Mouse (Mus musculus) lung, embryonic 16.5 days (tissue): Measurements from ENCODE around the gene Pmfbp1. TPM values are rescaled to one million over a fixed set of nuclear protein-coding genes. Genes with fewer than 3 reads are reported as not detected.
A peak's percentile ranks its signal among the peaks of the same experiment; 100 is the strongest.

ENCODE experiments used
- ATAC-seq: fragments of 200-750 bp; cut with Nextera tagmentation; 2 replicates; pipeline ENCODE4 v1.8.0; 2017; ENCODE audit warnings: low read depth, mild to moderate bottlenecking, moderate library complexity
- H3K27ac ChIP-seq: fragments of 300-500 bp; sonication (generic); 2 replicates; pipeline ENCODE4 v1.5.1; 2014; ENCODE audit warnings: mild to moderate bottlenecking, control low read depth, low read length
- H3K27me3 ChIP-seq: fragments of 300-500 bp; sonication (generic); 2 replicates; pipeline ENCODE4 v1.6.1; 2014; ENCODE audit warnings: low read depth, low read length, mixed read lengths; ENCODE audit not compliant: control insufficient read depth, insufficient read depth
- H3K36me3 ChIP-seq: fragments of 300-500 bp; sonication (generic); 2 replicates; pipeline ENCODE4 v1.6.1; 2014; ENCODE audit warnings: low read length; ENCODE audit not compliant: control insufficient read depth, insufficient read depth
- H3K4me1 ChIP-seq: fragments of 300-500 bp; sonication (generic); replicated peaks from 2 replicates; pipeline ENCODE4 v1.6.1; 2014; ENCODE audit warnings: low read length, mixed read lengths; ENCODE audit not compliant: control insufficient read depth, insufficient read depth
- H3K4me2 ChIP-seq: fragments of 300-500 bp; sonication (generic); 2 replicates; pipeline ENCODE4 v1.6.1; 2014; ENCODE audit warnings: low read depth, low read length, control low read depth
- H3K4me3 ChIP-seq: fragments of 300-500 bp; sonication (generic); 2 replicates; pipeline ENCODE4 v1.5.1; 2014; ENCODE audit warnings: mild to moderate bottlenecking, low read length, control low read depth
- H3K9ac ChIP-seq: fragments of 300-500 bp; sonication (generic); 2 replicates; pipeline ENCODE4 v1.6.1; 2014; ENCODE audit warnings: low read length, control low read depth
- H3K9me3 ChIP-seq: fragments of 300-500 bp; sonication (generic); 2 replicates; pipeline ENCODE4 v1.6.1; 2016; ENCODE audit warnings: low read length; ENCODE audit not compliant: control insufficient read depth
- whole genome bisulfite sequencing: fragments of 180-500 bp; shearing (Covaris S2); extraction: QIAGEN DNeasy Blood & Tissue Kit; methylation state at CpG from one replicate; pipeline ENCODE4 v1.1.7; 2014; 5-methylcytosine and 5-hydroxymethylcytosine counted together
- polyA plus RNA-seq: library from polyadenylated mRNA; unstranded; fragments of >200 nt; fragmentation: Nextera tagmentation; extraction: Ambion mirVana; gene quantifications from 2 replicates; pipeline ENCODE4 v1.2.1, GENCODE M21; 2015

Gene Pmfbp1
- polyA plus RNA-seq, 1 experiment from 2014 or later: not detected

- H3K4me2 ChIP-seq: no peak overlapping the region
- H3K36me3 ChIP-seq: no peaks in the 10 kb centered on the region
- H3K4me3 ChIP-seq: no peak overlapping the region
- H3K9ac ChIP-seq: no peak overlapping the region
- WGBS: 69% methylated on average over 11 of the region's 11 CpGs
- no peak for ATAC-seq
- no peak overlapping the region for H3K27ac ChIP-seq
- no peaks in the 10 kb centered on the region for H3K4me1 ChIP-seq
- no peaks in the 10 kb centered on the region for H3K27me3 ChIP-seq
- H3K9me3 ChIP-seq: no peaks in the 10 kb centered on the region
Observed at GRCm38 (mm10) chr8:109484741-109485140, 9.1 kb upstream of the Pmfbp1 start.

- Histone ChIP-seq H3K27ac (no peak overlapping the region), H3K9me3 (no peaks in the 10 kb centered on the region), H3K9ac (no peak overlapping the region), H3K4me1 (no peaks in the 10 kb centered on the region), H3K4me2 (no peak overlapping the region), H3K4me3 (no peak overlapping the region), H3K36me3 (no peaks in the 10 kb centered on the region), H3K27me3 (no peaks in the 10 kb centered on the region)
- ATAC-seq: no peak
- 14% methylated on average over 6 of the region's 6 CpGs for WGBS
Observed at GRCm38 (mm10) chr8:109485530-109485929, 8.3 kb upstream of the Pmfbp1 start.

DNA sequence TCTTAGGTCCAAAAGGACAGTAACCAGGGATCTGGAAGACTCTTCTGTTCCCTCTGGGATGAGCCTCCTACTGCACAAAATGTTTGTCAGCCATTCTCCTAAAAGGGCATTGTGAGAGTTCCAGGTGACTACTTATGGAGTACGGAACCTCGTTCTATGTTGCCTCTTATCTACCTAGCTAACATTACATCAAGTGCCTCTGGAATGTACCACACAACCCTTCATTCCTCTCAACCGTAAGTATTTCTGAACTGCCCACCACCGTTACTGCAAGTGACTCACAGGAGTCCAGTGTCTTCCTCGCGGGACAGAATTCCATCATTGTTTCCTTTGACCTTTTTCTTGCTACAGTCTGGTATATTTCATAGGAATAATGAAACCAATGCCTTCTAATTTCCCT, 1.0 kb upstream of the Pmfbp1 start:
- Histone ChIP-seq H3K9me3 (no peaks in the 10 kb centered on the region), H3K27ac (no peak overlapping the region), H3K4me1 (no peaks in the 10 kb centered on the region), H3K4me3 (no peak overlapping the region), H3K36me3 (no peaks in the 10 kb centered on the region), H3K9ac (no peak overlapping the region), H3K27me3 (no peaks in the 10 kb centered on the region), H3K4me2 (no peak overlapping the region)
- WGBS: 57% methylated on average over 6 of the region's 6 CpGs
- no peak for ATAC-seq

GRCm38 (mm10) chr8:109494601-109495000, 774 bp downstream of the Pmfbp1 start:
- Histone ChIP-seq H3K4me2 (no peak overlapping the region), H3K9ac (no peak overlapping the region), H3K36me3 (no peaks in the 10 kb centered on the region), H3K4me3 (no peak overlapping the region), H3K27ac (no peak overlapping the region), H3K27me3 (no peaks in the 10 kb centered on the region), H3K4me1 (peaks cover 3% of the 10 kb centered on the region; the same call in 1 of the 2 replicates), H3K9me3 (no peaks in the 10 kb centered on the region)
- no peak for ATAC-seq
- 57% methylated on average over 2 of the region's 2 CpGs for WGBS

DNA sequence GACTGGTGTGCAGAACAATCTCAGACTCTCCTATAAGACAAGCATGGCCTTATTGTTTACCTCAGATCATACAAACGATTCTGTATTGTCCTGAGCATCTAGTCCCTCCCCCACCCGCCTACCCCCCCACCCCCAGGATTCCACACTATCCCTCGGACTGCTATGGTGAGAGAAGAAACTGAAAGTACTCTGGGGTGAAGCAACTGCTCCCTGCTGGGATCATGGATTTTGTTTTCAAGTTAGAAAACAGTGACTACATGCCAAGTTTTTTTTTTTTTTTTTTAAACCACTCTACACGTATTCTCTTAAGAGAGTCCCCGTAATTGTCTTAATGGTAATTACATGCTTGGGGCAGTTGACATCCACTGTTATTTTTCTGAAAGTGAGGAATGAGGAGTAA, 3.6 kb downstream of the Pmfbp1 start:
- Histone ChIP-seq H3K4me3 (no peak overlapping the region), H3K9me3 (no peaks in the 10 kb centered on the region), H3K27me3 (no peaks in the 10 kb centered on the region), H3K36me3 (no peaks in the 10 kb centered on the region), H3K4me1 (peaks cover 3% of the 10 kb centered on the region; the same call in 1 of the 2 replicates), H3K27ac (no peak overlapping the region), H3K4me2 (no peak overlapping the region), H3K9ac (no peak overlapping the region)
- WGBS: 39% methylated on average over 5 of the region's 5 CpGs
- no peak for ATAC-seq

GRCm38 (mm10) chr8:109499009-109499717, 5.3 kb downstream of the Pmfbp1 start:
- H3K4me2 ChIP-seq: peak overlapping the region; percentile 45
- H3K9me3 ChIP-seq: no peaks in the 10 kb centered on the region
- H3K4me3 ChIP-seq: peak overlapping the region; percentile 30
- H3K36me3 ChIP-seq: no peaks in the 10 kb centered on the region
- H3K4me1 ChIP-seq: peaks cover 3% of the 10 kb centered on the region; the same call in 1 of the 2 replicates
- peak overlapping the region; percentile 20; the same call in 1 of the 2 replicates for H3K9ac ChIP-seq
- ATAC-seq: peak; percentile 95
- no peaks in the 10 kb centered on the region for H3K27me3 ChIP-seq
- 49% methylated on average over 16 of the region's 16 CpGs for WGBS
- peak overlapping the region; percentile 57 for H3K27ac ChIP-seq

DNA sequence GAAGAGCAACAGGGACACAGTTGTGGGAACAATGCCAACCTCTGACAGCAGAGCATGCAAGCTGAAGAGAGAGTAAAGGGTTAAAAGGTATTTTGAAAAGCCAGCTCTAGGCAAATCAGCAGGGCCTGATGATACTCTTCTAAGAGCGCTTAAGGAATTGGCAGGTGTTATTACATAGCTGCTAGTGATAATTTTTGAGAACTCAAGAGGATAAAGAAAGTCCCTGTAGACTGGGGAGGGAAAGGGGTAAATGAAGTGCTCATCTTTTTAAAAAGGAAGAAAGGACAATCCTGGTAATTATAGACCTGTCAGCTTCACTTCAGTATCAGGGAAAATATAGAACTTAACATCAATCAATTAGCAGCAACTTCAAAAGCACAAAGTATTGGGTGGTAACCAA, 9.7 kb downstream of the Pmfbp1 start:
- Histone ChIP-seq H3K4me3 (no peak overlapping the region), H3K36me3 (no peaks in the 10 kb centered on the region), H3K9ac (no peak overlapping the region), H3K27me3 (no peaks in the 10 kb centered on the region), H3K27ac (no peak overlapping the region), H3K9me3 (no peaks in the 10 kb centered on the region), H3K4me2 (no peak overlapping the region), H3K4me1 (no peaks in the 10 kb centered on the region; the same call in 1 of the 2 replicates)
- 57% methylated on average over 1 of the region's 1 CpGs for WGBS
- no peak for ATAC-seq

DNA sequence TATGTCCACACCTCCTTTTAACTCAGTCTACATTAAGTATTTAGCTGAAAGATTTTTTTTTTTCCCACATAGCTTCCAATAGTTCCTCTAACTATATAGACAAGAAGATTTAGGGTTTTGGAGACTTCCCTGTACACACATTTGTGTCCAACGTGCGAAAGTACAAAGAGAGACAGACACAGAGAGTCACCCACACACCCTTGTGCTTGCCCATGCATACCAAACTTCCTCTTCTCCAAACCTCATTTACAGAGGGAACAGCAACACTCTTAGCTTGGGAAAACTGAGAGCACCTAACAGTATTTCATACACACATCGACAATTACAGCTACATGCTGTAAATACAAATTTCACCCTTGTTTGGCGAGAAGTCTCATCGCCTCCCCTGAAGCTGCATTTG, 11.7 kb downstream of the Pmfbp1 start:
- Histone ChIP-seq H3K9ac (no peak overlapping the region), H3K4me1 (no peaks in the 10 kb centered on the region), H3K4me2 (no peak overlapping the region), H3K27ac (no peak overlapping the region), H3K9me3 (no peaks in the 10 kb centered on the region), H3K4me3 (no peak overlapping the region), H3K36me3 (no peaks in the 10 kb centered on the region), H3K27me3 (no peaks in the 10 kb centered on the region)
- 84% methylated on average over 5 of the region's 5 CpGs for WGBS
- ATAC-seq: no peak

DNA sequence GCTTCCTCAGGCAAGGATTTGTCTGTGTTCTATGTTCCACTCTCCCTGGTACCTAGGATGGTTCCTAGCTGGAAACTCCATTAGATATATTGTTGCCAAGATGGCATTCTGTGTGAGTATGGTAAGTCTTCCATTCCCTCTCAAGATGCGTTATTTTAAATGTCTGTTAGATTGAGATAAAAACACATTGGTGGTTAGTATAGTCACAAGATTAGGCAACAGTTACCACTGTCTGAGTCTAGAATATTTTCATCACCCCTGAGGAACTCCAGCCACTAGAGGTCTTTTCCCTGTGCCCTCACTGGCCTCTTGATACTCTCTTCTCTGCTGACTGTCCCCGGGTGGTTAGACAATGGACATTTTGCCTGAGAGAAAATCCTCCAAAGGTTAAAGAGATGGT, 30.2 kb downstream of the Pmfbp1 start:
- Histone ChIP-seq H3K9me3 (no peaks in the 10 kb centered on the region), H3K36me3 (no peaks in the 10 kb centered on the region), H3K4me3 (no peak overlapping the region), H3K9ac (no peak overlapping the region), H3K4me1 (no peaks in the 10 kb centered on the region), H3K4me2 (no peak overlapping the region), H3K27me3 (no peaks in the 10 kb centered on the region), H3K27ac (no peak overlapping the region)
- WGBS: 73% methylated on average over 2 of the region's 2 CpGs
- ATAC-seq: no peak
